Mouse (Mus musculus): Measurements from ENCODE around the gene Stk32c. TPM values are rescaled to one million over a fixed set of nuclear protein-coding genes. Genes with fewer than 3 reads are reported as not detected.

Gene Stk32c
- polyA plus RNA-seq, 1 experiment from 2014 or later: 1.2 TPM

DNA sequence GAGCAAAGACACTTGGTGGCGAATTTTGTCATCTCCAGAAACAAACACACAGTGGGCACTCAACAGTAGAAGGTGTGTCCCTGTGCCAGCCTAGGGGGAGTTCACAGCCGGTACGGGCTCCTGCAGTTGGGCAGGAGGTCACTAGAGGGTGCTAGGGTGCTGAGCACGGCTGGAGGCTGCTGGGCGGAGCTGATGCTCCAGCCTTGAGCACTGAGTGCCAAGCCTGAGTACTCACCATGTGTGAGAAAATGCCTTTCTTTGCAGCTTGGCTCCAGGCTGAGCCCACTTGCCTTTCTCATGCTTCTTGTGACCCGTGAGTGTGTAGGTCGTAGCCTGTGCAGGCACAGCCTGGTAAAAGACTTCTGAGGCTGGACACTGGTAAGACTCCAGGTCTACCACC, 20.6 kb upstream of the Stk32c start:
- Histone ChIP-seq H3K4me1 (replicated peaks; ENCODE audit: control insufficient read depth, insufficient read depth, low read length) (peaks cover 7% of the 10 kb centered on the region; the same call in 1 of the 2 replicates), H3K4me2 (replicated peaks) (no peak overlapping the region), H3K36me3 (replicated peaks; ENCODE audit: control insufficient read depth, insufficient read depth) (no peaks in the 10 kb centered on the region), H3K27me3 (ENCODE audit: control insufficient read depth, insufficient read depth, low read length) (no peaks in the 10 kb centered on the region), H3K27ac (no peak overlapping the region), H3K4me3 (replicated peaks; ENCODE audit: low read length) (no peak overlapping the region), H3K9me3 (ENCODE audit: control insufficient read depth, low read length) (no peaks in the 10 kb centered on the region), H3K9ac (no peak overlapping the region)
- WGBS: 2% methylated on average over 7 of the region's 7 CpGs
- DNase-seq (ENCODE audit: low spot score) (peak; percentile 88), ATAC-seq (ENCODE audit: low FRiP score) (peak; percentile 79)

DNA sequence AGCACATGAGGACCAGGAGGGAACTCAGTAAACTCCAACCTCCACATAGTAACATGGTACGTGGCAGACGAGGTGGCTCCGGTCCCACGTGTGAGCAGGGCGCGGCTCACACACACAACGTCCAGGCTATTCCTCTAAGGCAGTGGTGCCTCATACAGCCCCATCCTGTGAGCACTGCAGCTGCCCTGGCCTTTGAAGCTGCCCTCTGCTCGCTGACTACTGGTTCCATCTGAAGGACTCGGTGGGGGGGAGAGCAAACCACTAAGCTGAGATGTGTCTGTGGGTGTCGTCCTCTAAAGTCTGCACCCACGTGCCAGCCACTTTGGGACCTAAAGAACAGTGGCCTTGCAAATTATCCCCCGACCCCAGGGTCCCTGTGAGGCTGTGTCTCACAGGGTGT, 17.1 kb upstream of the Stk32c start:
- H3K4me3 ChIP-seq (replicated peaks; ENCODE audit: low read length): no peak overlapping the region
- no peak overlapping the region for H3K9ac ChIP-seq
- H3K9me3 ChIP-seq (ENCODE audit: control insufficient read depth, low read length): no peaks in the 10 kb centered on the region
- ATAC-seq (ENCODE audit: low FRiP score): no peak
- H3K36me3 ChIP-seq (replicated peaks; ENCODE audit: control insufficient read depth, insufficient read depth): no peaks in the 10 kb centered on the region
- H3K27ac ChIP-seq: no peak overlapping the region
- 78% methylated on average over 12 of the region's 12 CpGs for WGBS
- peaks cover 7% of the 10 kb centered on the region; the same call in 1 of the 2 replicates for H3K4me1 ChIP-seq (replicated peaks; ENCODE audit: control insufficient read depth, insufficient read depth, low read length)
- DNase-seq (ENCODE audit: low spot score): no peak
- H3K27me3 ChIP-seq (ENCODE audit: control insufficient read depth, insufficient read depth, low read length): no peaks in the 10 kb centered on the region
- H3K4me2 ChIP-seq (replicated peaks): no peak overlapping the region

DNA sequence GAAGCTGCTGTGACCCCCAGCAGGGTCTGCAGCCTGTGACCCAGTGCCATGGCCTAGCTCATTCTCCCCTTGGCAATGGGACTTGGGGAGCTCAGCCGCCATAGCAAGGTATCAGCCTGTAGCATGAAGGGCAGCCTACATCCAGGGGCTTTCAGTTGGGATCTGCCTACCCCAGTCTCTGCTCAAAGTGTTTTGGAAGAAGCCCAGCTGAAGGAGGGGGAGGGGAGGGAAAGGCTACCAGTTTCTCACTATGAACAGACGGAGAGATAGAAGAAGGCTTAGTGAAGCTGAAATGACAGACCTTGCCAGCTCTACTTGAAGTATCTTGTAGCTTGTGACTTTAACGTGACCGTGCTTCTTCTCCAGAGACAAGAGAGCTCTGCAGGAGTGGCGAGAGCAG, 16.7 kb upstream of the Stk32c start:
- Histone ChIP-seq H3K27me3 (ENCODE audit: control insufficient read depth, insufficient read depth, low read length) (no peaks in the 10 kb centered on the region), H3K4me3 (replicated peaks; ENCODE audit: low read length) (no peak overlapping the region), H3K4me2 (replicated peaks) (no peak overlapping the region), H3K9me3 (ENCODE audit: control insufficient read depth, low read length) (no peaks in the 10 kb centered on the region), H3K36me3 (replicated peaks; ENCODE audit: control insufficient read depth, insufficient read depth) (no peaks in the 10 kb centered on the region), H3K4me1 (replicated peaks; ENCODE audit: control insufficient read depth, insufficient read depth, low read length) (peaks cover 6% of the 10 kb centered on the region; the same call in 1 of the 2 replicates), H3K27ac (no peak overlapping the region), H3K9ac (no peak overlapping the region)
- ATAC-seq (ENCODE audit: low FRiP score): no peak
- DNase-seq (ENCODE audit: low spot score): no peak
- 78% methylated on average over 5 of the region's 5 CpGs for WGBS

DNA sequence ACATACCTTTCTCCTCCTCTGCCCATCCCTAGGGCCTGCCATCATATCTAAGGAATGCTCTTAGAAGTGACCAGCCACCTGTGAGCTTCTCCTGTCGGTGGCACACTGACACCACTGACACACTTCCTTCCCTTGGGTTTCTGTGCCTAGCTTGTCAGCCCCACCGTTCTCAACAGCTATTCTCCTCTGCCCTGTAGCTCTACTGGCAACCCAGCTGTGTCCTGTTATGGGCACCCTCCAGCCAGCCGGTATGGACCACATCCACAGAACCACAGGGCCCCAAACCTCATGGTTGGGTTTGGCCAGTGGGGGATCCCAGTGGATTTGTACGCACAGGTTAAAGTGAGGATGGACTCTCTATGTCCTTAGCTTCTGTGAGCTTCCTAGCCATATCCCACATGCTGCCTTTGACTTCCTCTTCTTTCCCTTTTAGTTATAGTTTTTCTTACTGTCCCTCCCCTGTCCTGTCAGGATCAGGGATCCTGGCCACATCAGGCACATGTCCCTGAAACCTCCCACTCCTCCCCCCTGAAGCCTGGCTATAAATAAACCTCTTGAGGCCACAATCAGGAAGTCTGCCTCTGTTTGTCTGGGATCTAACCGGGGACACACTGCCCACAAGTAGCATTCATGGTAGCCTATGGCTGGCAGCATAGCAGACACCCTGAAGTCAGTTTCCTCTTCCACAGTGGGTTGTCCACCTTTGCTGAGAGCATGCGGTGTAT, 15.5 kb upstream of the Stk32c start:
- Histone ChIP-seq H3K4me3 (replicated peaks; ENCODE audit: low read length) (no peak overlapping the region), H3K36me3 (replicated peaks; ENCODE audit: control insufficient read depth, insufficient read depth) (no peaks in the 10 kb centered on the region), H3K27ac (no peak overlapping the region), H3K4me1 (replicated peaks; ENCODE audit: control insufficient read depth, insufficient read depth, low read length) (no peaks in the 10 kb centered on the region), H3K9ac (no peak overlapping the region), H3K27me3 (ENCODE audit: control insufficient read depth, insufficient read depth, low read length) (no peaks in the 10 kb centered on the region), H3K4me2 (replicated peaks) (no peak overlapping the region), H3K9me3 (ENCODE audit: control insufficient read depth, low read length) (no peaks in the 10 kb centered on the region)
- DNase-seq (ENCODE audit: low spot score): no peak
- no peak for ATAC-seq (ENCODE audit: low FRiP score)
- WGBS: 81% methylated on average over 6 of the region's 6 CpGs

DNA sequence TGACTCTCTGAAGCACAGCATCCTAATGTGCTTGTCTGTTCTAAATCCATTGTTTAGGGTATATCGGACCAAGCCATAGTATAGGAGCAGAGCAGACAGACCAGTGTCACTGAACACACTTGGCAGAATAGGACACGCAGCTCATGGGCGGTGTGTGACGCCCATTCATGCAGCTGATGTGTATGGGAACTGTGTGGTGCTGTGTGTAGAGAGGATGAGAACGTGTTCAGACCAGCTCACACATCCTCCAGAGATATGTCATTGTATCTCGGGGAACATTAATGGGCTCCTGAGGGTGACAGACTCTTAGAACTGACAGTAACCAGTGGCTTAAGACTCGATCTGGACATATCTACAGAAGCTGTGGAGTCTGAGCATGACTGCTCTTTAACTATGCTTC, 13.3 kb upstream of the Stk32c start:
- Histone ChIP-seq H3K27me3 (ENCODE audit: control insufficient read depth, insufficient read depth, low read length) (no peaks in the 10 kb centered on the region), H3K27ac (no peak overlapping the region), H3K4me2 (replicated peaks) (no peak overlapping the region), H3K9ac (no peak overlapping the region), H3K4me3 (replicated peaks; ENCODE audit: low read length) (no peak overlapping the region), H3K9me3 (ENCODE audit: control insufficient read depth, low read length) (no peaks in the 10 kb centered on the region), H3K36me3 (replicated peaks; ENCODE audit: control insufficient read depth, insufficient read depth) (no peaks in the 10 kb centered on the region), H3K4me1 (replicated peaks; ENCODE audit: control insufficient read depth, insufficient read depth, low read length) (no peaks in the 10 kb centered on the region)
- 89% methylated on average over 7 of the region's 7 CpGs for WGBS
- ATAC-seq (ENCODE audit: low FRiP score) (no peak), DNase-seq (ENCODE audit: low spot score) (no peak)

DNA sequence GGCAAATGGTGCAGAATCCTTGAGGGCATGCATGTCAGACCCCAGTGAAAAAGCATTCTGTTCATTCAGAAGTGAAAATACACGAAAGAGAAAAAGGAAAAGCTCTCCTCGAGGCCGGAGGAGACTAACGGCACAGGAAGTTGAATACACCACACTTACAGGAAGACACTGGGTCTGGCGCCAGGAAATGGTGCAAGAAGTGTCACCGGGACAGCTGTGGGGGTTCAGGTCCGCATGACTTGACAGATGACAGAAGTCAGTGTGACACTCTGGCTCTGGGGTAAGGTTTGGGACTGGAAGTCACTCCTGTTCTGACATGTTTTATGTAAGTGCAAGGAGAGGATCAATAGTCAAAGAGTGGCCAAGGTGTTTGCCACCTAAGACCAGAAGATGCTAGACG, 11.6 kb upstream of the Stk32c start:
- ATAC-seq (ENCODE audit: low FRiP score): no peak
- no peak overlapping the region for H3K4me3 ChIP-seq (replicated peaks; ENCODE audit: low read length)
- no peak overlapping the region for H3K4me2 ChIP-seq (replicated peaks)
- H3K9me3 ChIP-seq (ENCODE audit: control insufficient read depth, low read length): no peaks in the 10 kb centered on the region
- H3K27ac ChIP-seq: no peak overlapping the region
- 83% methylated on average over 8 of the region's 8 CpGs for WGBS
- H3K9ac ChIP-seq: no peak overlapping the region
- DNase-seq (ENCODE audit: low spot score): no peak
- H3K36me3 ChIP-seq (replicated peaks; ENCODE audit: control insufficient read depth, insufficient read depth): no peaks in the 10 kb centered on the region
- no peaks in the 10 kb centered on the region for H3K4me1 ChIP-seq (replicated peaks; ENCODE audit: control insufficient read depth, insufficient read depth, low read length)
- H3K27me3 ChIP-seq (ENCODE audit: control insufficient read depth, insufficient read depth, low read length): no peaks in the 10 kb centered on the region

DNA sequence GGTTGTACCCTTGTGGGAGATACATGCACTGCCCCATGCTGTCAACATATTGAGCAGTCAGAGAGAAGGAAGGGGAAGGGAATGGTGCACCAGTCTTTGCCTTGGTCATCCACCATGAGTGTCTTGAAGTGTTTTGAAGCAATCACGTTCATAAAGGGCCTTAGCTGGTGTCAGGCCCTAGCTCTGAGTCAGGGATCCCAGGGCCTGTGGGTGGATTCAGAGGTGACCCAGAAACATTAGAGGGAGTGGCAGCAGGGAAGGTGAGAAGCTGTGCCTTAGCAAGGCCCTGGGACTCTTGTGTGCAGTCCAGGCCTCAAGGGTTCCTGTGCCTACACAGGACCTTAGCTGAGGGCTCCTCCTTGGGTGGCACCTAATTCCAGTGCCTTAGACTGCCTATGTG, 11.0 kb upstream of the Stk32c start:
- no peaks in the 10 kb centered on the region for H3K27me3 ChIP-seq (ENCODE audit: control insufficient read depth, insufficient read depth, low read length)
- WGBS: 88% methylated on average over 1 of the region's 1 CpGs
- no peaks in the 10 kb centered on the region for H3K36me3 ChIP-seq (replicated peaks; ENCODE audit: control insufficient read depth, insufficient read depth)
- H3K4me2 ChIP-seq (replicated peaks): no peak overlapping the region
- no peaks in the 10 kb centered on the region for H3K4me1 ChIP-seq (replicated peaks; ENCODE audit: control insufficient read depth, insufficient read depth, low read length)
- DNase-seq (ENCODE audit: low spot score) (no peak), ATAC-seq (ENCODE audit: low FRiP score) (no peak)
- no peak overlapping the region for H3K9ac ChIP-seq
- H3K27ac ChIP-seq: no peak overlapping the region
- no peak overlapping the region for H3K4me3 ChIP-seq (replicated peaks; ENCODE audit: low read length)
- H3K9me3 ChIP-seq (ENCODE audit: control insufficient read depth, low read length): no peaks in the 10 kb centered on the region

DNA sequence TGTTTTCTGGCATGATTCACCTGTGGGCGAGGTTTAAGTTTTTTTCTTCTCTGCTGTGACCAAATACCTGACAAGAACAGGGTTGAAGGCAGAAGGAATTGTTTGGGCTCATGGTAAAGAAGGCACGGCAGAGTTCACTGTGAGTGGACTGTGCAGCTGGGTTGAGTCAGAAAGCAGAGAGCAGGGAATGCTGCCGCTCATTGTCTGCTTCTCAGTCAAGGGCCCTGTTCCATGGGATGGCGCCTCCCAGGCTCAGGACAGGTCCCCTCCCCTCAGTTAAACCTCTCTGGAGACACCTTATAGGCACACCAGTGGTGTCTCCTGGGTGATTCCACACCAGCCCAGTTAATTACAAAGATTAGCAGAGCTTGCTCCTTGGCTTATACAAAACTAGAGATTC, 9.2 kb upstream of the Stk32c start:
- no peak for ATAC-seq (ENCODE audit: low FRiP score)
- Histone ChIP-seq H3K9me3 (ENCODE audit: control insufficient read depth, low read length) (no peaks in the 10 kb centered on the region), H3K4me3 (replicated peaks; ENCODE audit: low read length) (no peak overlapping the region)

DNA sequence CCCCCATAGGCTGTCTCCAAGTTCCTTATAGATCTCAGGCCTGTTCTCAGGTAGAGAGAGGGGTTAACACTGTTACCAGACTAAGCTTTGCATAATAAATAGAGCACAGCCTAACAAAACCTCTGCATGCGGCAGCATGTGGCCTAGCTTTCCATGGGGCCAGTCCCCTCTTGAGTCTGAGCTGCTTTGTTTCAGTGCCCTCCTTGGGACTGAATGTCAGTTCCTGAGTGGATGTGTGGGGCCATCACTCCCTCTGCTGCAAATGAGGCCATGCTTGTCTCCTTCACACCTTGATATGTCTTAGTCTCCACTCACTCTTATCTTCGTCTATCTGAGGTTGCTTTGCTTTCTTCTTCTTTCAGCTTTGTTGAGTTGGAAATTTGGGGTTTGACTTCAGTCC, 8.7 kb upstream of the Stk32c start:
- WGBS: 53% methylated on average over 2 of the region's 2 CpGs
- Histone ChIP-seq H3K4me3 (replicated peaks; ENCODE audit: low read length) (no peak overlapping the region), H3K27ac (no peak overlapping the region), H3K9ac (no peak overlapping the region), H3K4me1 (replicated peaks; ENCODE audit: control insufficient read depth, insufficient read depth, low read length) (no peaks in the 10 kb centered on the region), H3K4me2 (replicated peaks) (no peak overlapping the region), H3K9me3 (ENCODE audit: control insufficient read depth, low read length) (no peaks in the 10 kb centered on the region), H3K27me3 (ENCODE audit: control insufficient read depth, insufficient read depth, low read length) (no peaks in the 10 kb centered on the region), H3K36me3 (replicated peaks; ENCODE audit: control insufficient read depth, insufficient read depth) (no peaks in the 10 kb centered on the region)
- DNase-seq (ENCODE audit: low spot score) (no peak), ATAC-seq (ENCODE audit: low FRiP score) (no peak)

More for the DNA sequence above, 9.2 kb upstream of the Stk32c start:
- Histone ChIP-seq H3K4me2 (replicated peaks) (no peak overlapping the region), H3K4me1 (replicated peaks; ENCODE audit: control insufficient read depth, insufficient read depth, low read length) (no peaks in the 10 kb centered on the region), H3K9ac (no peak overlapping the region), H3K27ac (no peak overlapping the region), H3K27me3 (ENCODE audit: control insufficient read depth, insufficient read depth, low read length) (no peaks in the 10 kb centered on the region), H3K36me3 (replicated peaks; ENCODE audit: control insufficient read depth, insufficient read depth) (no peaks in the 10 kb centered on the region)
- no peak for DNase-seq (ENCODE audit: low spot score)
- 80% methylated on average over 4 of the region's 4 CpGs for WGBS

DNA sequence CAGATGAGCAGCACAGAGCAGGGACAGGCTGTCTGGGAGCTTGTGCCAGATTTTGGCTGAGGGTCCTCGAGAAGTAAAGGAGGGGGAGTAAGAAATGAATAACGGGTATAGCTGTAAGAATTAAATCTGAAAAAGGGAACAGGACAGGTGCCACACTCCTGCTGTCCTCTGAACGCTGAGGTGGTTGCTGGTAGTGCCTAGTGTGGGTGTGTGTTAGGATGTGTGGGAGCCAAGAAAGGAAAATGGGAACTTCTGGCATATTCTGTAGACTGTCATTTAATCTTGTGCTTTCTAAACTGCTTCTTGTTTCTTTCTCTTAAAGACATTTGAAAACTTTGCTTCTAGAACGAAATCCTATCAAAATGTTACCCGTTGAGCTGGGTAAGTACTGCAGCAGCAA, 8.0 kb upstream of the Stk32c start:
- Histone ChIP-seq H3K4me2 (replicated peaks) (no peak overlapping the region), H3K9ac (no peak overlapping the region), H3K36me3 (replicated peaks; ENCODE audit: control insufficient read depth, insufficient read depth) (no peaks in the 10 kb centered on the region), H3K4me1 (replicated peaks; ENCODE audit: control insufficient read depth, insufficient read depth, low read length) (no peaks in the 10 kb centered on the region), H3K4me3 (replicated peaks; ENCODE audit: low read length) (no peak overlapping the region), H3K27me3 (ENCODE audit: control insufficient read depth, insufficient read depth, low read length) (no peaks in the 10 kb centered on the region), H3K9me3 (ENCODE audit: control insufficient read depth, low read length) (no peaks in the 10 kb centered on the region), H3K27ac (no peak overlapping the region)
- DNase-seq (ENCODE audit: low spot score) (no peak), ATAC-seq (ENCODE audit: low FRiP score) (no peak)
- WGBS: 89% methylated on average over 5 of the region's 5 CpGs

All from hindbrain, embryonic 14.5 days (tissue).